Mouse (Mus musculus) limb, embryonic 10.5 days (tissue): Measurements from ENCODE around the gene Pcgf2. TPM values are rescaled to one million over a fixed set of nuclear protein-coding genes. Genes with fewer than 3 reads are reported as not detected.
"Not testable (repeated sequence)": the region's sequence is repeated elsewhere in the genome, so short reads cannot be mapped to it uniquely, and the experiment has no call there.

Experiments
- DNase-seq: peaks from one replicate; pipeline ENCODE4 v3.0.0-alpha.2; 2017; ENCODE audit warnings: low spot score
- H3K27ac ChIP-seq: fragments of 300-500 bp; sonication (generic); 2 replicates; pipeline ENCODE4 v1.5.1; 2016; ENCODE audit warnings: mild to moderate bottlenecking
- H3K27me3 ChIP-seq: fragments of 300-500 bp; sonication (generic); 2 replicates; pipeline ENCODE4 v1.6.1; 2016; ENCODE audit warnings: low read depth, mild to moderate bottlenecking; ENCODE audit not compliant: poor library complexity, severe bottlenecking
- H3K36me3 ChIP-seq: fragments of 300-500 bp; sonication (generic); 2 replicates; pipeline ENCODE4 v1.6.1; 2016; ENCODE audit warnings: mild to moderate bottlenecking, moderate library complexity
- H3K4me1 ChIP-seq: fragments of 300-500 bp; sonication (generic); 2 replicates; pipeline ENCODE4 v1.6.1; 2016
- H3K4me3 ChIP-seq: fragments of 300-500 bp; sonication (generic); 2 replicates; pipeline ENCODE4 v1.5.1; 2016; ENCODE audit warnings: mild to moderate bottlenecking, moderate library complexity
- H3K9me3 ChIP-seq: fragments of 300-500 bp; sonication (generic); replicated peaks from 2 replicates; pipeline ENCODE4 v1.6.1; 2016; ENCODE audit warnings: mild to moderate bottlenecking
- WGBS: fragments of 180-500 bp; shearing (Covaris S2); methylation state at CpG from one replicate; pipeline ENCODE4 v1.1.7; 2016; 5-methylcytosine and 5-hydroxymethylcytosine counted together
- polyA plus RNA-seq: library from polyadenylated mRNA; unstranded; fragments of >200 nt; fragmentation: Nextera tagmentation; extraction: Ambion mirVana; gene quantifications from 2 replicates; pipeline ENCODE4 v1.2.1, GENCODE M21; 2016

Pcgf2 gene
- polyA plus RNA-seq, 1 experiment from 2014 or later, result 21.5 TPM

GRCm38 (mm10) chr11:97714784-97715760 is 14.8 kb upstream of the Pcgf2 start:
- no peaks in the 10 kb centered on the region for H3K4me1 ChIP-seq
- no peak overlapping the region for H3K27ac ChIP-seq
- peaks cover 98% of the 10 kb centered on the region for H3K36me3 ChIP-seq
- no peak for DNase-seq
- H3K4me3 ChIP-seq, result no peak overlapping the region
- H3K27me3 ChIP-seq, result no peaks in the 10 kb centered on the region
- 94% methylated on average over 14 of the region's 14 CpGs for WGBS
- H3K9me3 ChIP-seq, result no peaks in the 10 kb centered on the region

DNA sequence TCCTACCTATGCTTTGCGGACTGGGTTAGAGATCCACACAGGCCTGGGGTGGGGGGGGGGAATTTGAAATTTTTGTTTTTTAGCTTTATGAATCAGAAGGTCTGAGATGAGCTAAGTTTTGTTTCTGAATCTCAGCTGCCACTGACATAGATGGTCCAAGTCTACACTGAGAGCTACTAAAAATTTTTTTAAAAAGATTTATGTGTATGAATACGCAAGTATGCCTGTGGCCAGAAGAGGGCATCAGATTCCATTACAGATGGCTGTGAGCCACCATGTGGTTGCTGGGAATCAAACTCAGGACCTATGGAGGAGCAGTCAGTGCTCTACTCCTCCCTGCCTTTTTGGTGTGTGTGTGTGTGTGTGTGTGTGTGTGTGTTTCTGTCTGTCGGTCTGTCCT is 14.1 kb upstream of the Pcgf2 start:
- H3K27me3 ChIP-seq, result no peaks in the 10 kb centered on the region
- no peaks in the 10 kb centered on the region for H3K4me1 ChIP-seq
- no peak overlapping the region for H3K4me3 ChIP-seq
- peaks cover 96% of the 10 kb centered on the region for H3K36me3 ChIP-seq
- no peak for DNase-seq
- H3K27ac ChIP-seq, result no peak overlapping the region
- WGBS, result 96% methylated on average over 3 of the region's 3 CpGs
- no peaks in the 10 kb centered on the region for H3K9me3 ChIP-seq

GRCm38 (mm10) chr11:97713896-97714295 is 13.6 kb upstream of the Pcgf2 start:
- H3K36me3 ChIP-seq, result peaks cover 96% of the 10 kb centered on the region
- no peaks in the 10 kb centered on the region for H3K9me3 ChIP-seq
- DNase-seq, result no peak
- H3K27ac ChIP-seq, result no peak overlapping the region
- no peaks in the 10 kb centered on the region for H3K27me3 ChIP-seq
- H3K4me1 ChIP-seq, result no peaks in the 10 kb centered on the region
- 92% methylated on average over 8 of the region's 8 CpGs for WGBS
- no peak overlapping the region for H3K4me3 ChIP-seq

DNA sequence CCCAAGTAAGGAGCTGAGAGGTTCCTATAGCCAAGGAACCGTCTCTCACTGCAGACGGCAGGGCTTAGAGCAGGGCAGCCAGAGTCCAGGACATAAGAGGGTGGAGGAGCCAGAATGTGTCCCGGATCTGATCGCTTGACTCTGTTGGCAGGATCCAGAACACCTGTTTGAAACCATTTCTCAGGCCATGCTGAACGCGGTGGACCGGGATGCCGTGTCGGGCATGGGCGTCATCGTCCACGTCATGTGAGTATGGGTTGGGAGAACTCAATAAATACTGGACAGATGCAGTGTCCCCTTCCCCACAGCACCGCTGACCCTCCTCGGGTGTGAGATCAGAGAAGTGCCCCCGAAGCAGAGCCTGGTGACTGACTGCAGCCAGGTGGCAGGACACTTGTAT is 12.0 kb upstream of the Pcgf2 start:
- Histone ChIP-seq H3K27ac (no peak overlapping the region), H3K27me3 (no peaks in the 10 kb centered on the region), H3K36me3 (peaks cover 96% of the 10 kb centered on the region), H3K4me3 (no peak overlapping the region), H3K4me1 (no peaks in the 10 kb centered on the region), H3K9me3 (no peaks in the 10 kb centered on the region)
- 92% methylated on average over 15 of the region's 15 CpGs for WGBS
- DNase-seq, result no peak

- no peaks in the 10 kb centered on the region for H3K9me3 ChIP-seq
- H3K27ac ChIP-seq, result peak overlapping the region; percentile 6; the same call in 1 of the 2 replicates
- H3K4me1 ChIP-seq, result no peaks in the 10 kb centered on the region
- H3K27me3 ChIP-seq, result no peaks in the 10 kb centered on the region
- no peak for DNase-seq
- peaks cover 98% of the 10 kb centered on the region for H3K36me3 ChIP-seq
- no peak overlapping the region for H3K4me3 ChIP-seq
- 81% methylated on average over 13 of the region's 13 CpGs for WGBS
Measured at GRCm38 (mm10) chr11:97711200-97711900, 11.1 kb upstream of the Pcgf2 start.

DNA sequence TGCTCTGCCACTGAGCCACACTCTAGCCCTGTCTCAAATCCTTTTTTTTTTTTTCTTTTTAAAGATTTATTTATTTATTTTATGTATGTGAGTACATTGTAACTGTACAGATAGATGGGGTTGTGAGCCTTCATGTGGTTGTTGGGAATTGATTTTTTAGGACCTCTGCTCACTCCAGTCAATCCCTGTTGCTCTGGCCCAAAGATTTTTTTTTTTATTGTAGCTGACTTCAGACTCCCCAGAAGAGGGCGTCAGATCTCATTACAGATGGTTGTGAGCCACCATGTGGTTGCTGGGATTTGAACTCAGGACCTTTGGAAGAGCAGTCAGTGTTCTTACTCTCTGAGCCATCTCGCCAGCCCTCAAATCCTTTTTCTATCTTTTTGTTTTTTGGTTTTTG is 9.8 kb upstream of the Pcgf2 start:
- H3K27me3 ChIP-seq, H3K27ac ChIP-seq, H3K4me3 ChIP-seq, H3K4me1 ChIP-seq, H3K9me3 ChIP-seq, DNase-seq: not testable (repeated sequence)
- H3K36me3 ChIP-seq, result peaks cover 96% of the 10 kb centered on the region
- 87% methylated on average over 2 of the region's 2 CpGs for WGBS

DNA sequence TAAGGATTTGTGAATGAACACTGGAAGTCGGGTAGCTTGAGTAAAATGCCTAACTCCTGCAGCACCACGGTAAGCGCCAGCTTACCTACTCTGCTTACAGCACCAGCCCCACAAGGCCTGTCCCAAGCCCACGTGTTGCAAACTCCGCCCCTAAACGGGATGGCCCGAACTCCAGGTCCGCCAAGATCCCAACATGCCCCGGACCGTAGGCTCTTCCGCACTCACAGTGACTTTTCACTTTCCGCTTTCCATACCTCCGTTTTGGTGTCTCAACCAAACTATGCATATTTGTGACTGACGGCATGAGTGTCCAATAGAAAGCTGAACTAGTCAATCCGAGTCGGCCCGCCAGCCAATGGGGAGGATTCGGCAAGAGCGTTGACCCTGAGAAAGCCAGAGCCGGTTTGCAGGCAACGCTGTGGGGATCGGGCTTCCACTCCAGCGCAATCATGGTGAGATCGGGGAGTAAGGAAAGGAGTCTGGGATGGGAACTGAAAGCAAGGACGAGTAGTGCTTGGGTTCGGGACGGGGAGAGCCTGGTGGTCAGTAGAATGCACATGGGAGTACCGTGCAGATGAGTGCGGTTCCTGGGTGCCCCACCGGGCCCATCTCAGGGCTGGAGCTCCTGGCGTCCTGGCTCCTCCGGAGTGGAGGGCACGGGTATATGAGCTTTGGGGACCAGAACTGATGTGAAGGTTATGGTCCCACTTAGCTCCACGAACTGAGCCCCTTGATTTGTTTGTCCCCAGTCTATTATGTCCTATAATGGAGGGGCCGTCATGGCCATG is 2.9 kb upstream of the Pcgf2 start, which contains the start of gene Psmb3:
Gene Psmb3, plus strand, starts transcription at position 361 of the 788 bp plus-strand sequence.
- Histone ChIP-seq H3K9me3 (no peaks in the 10 kb centered on the region), H3K4me3 (peak within 1 kb of the TSS; percentile 89), H3K27ac (peak within 1 kb of the TSS; percentile 80), H3K4me1 (peaks cover 29% of the 10 kb centered on the region), H3K27me3 (no peaks in the 10 kb centered on the region), H3K36me3 (peaks cover 39% of the 10 kb centered on the region)
- WGBS, result under 1% methylated on average over 35 of the region's 35 CpGs
- peak; percentile 94 for DNase-seq

DNA sequence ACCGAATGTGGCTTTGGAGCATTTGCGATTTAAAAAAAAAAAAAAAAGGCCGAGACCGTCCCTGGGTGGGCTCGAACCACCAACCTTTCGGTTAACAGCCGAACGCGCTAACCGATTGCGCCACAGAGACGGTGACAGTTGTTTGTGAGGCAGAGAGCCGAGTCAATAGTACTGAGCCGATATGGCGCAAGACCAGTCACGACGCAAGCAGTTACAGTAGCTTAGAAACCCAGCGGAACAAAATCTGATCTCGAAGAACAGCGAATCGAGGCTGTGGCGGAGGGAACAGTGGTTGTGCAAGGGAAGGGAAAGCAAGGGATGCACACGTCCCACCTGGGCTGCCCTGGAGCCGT is 2.1 kb upstream of the Pcgf2 start:
- Histone ChIP-seq H3K4me1 (peaks cover 38% of the 10 kb centered on the region), H3K9me3 (no peaks in the 10 kb centered on the region), H3K4me3 (peak overlapping the region; percentile 89), H3K36me3 (peaks cover 33% of the 10 kb centered on the region), H3K27me3 (no peaks in the 10 kb centered on the region), H3K27ac (peak overlapping the region; percentile 73)
- DNase-seq, result peak; percentile 93
- under 1% methylated on average over 24 of the region's 24 CpGs for WGBS

DNA sequence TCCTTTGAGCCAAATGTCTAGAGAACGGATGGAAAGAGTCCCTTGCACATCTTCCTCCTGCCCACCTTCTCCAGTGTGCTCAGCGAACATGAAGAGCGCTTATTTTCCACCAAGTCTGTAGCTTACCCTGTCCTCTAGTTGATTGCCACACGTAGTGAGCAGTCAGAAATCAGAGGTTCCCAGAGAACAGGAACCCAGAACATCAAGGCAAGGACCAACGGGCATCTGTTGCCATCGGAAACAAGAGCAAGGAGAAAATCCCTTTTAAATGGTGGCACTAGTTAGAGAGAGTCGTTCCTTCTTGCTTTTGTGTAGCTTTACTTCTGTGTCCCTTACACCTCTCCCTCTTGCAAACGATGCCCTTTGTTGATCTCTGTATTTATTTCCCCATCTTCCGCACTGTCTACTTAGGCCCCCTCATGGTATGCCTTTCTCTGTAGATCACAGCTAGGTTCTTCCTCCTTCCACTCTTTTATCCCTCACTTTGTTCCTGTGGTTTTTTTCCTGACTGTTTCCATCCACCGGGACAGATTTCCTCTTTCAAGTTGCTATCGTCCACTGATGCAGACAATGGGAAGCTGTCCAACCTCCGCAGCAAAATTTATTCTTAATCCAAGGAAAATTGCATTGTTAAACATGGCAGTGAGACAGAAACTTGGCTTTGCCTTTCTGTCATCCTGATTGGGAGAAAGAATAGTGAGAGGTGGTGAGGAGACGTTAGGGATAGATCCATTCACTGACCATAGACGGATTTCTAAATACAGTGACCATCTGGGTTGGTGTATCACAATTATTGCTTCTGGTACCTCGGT is 1.5 kb upstream of the Pcgf2 start:
- 53% methylated on average over 15 of the region's 15 CpGs for WGBS
- H3K9me3 ChIP-seq, result no peaks in the 10 kb centered on the region
- H3K4me1 ChIP-seq, result peaks cover 44% of the 10 kb centered on the region
- peak overlapping the region; percentile 99; the same call in 1 of the 2 replicates for H3K27ac ChIP-seq
- no peak for DNase-seq
- H3K27me3 ChIP-seq, result no peaks in the 10 kb centered on the region
- peak overlapping the region; percentile 89 for H3K4me3 ChIP-seq
- H3K36me3 ChIP-seq, result peaks cover 32% of the 10 kb centered on the region

DNA sequence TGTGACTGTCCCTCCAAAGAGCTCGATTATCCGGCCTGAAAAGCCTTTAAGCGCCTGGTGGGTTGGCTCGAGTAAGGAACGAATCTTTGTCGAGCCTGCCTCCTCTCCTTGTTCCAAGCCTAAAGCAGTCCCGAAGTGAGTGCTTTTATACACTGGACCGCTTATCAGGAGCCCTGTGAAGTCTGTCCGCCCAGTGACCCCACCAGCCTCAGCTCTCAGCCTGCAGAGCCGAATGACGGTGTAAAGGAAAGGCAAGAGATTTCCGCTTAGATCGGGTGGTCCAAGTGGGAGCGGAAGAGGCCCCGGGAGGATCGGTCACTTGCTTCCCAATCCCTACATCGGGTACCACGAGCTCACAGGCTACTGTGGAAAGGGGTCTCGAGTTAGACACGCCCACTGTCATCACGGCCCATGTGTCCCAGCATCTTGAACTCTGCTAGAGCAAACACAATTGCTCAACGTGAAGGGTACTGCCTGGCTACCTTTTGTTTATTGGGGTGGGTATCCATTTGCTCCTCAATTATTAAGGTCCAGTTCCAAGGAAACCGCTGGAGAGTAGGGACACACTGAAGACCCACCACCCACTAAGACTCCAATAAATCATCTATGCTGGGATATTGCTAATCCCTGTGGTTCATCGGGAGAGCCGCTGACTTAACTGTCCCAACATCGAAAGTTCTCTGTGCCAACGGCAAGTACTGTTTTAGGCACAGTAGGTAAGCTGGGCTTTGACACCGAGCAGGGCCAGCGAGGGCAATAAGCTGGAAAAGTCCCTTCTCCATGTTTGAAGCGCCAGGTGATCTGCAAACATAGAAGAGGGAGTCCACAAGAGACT is 666 bp upstream of the Pcgf2 start:
- no peaks in the 10 kb centered on the region for H3K27me3 ChIP-seq
- peak overlapping the region; percentile 99 for H3K27ac ChIP-seq
- peak; percentile 71 for DNase-seq
- 18% methylated on average over 30 of the region's 30 CpGs for WGBS
- H3K4me3 ChIP-seq, result peak overlapping the region; percentile 89
- no peaks in the 10 kb centered on the region for H3K9me3 ChIP-seq
- H3K36me3 ChIP-seq, result peaks cover 29% of the 10 kb centered on the region
- peaks cover 52% of the 10 kb centered on the region for H3K4me1 ChIP-seq

GRCm38 (mm10) chr11:97699626-97700002 is 683 bp downstream of the Pcgf2 start:
- WGBS, result 0% methylated on average over 7 of the region's 9 CpGs
- peaks cover 64% of the 10 kb centered on the region for H3K4me1 ChIP-seq
- peaks cover 31% of the 10 kb centered on the region for H3K36me3 ChIP-seq
- no peaks in the 10 kb centered on the region for H3K27me3 ChIP-seq
- H3K9me3 ChIP-seq, result no peaks in the 10 kb centered on the region
- H3K27ac ChIP-seq, result peak overlapping the region; percentile 99
- peak overlapping the region; percentile 89 for H3K4me3 ChIP-seq
- DNase-seq, result peak; percentile 95
